Comparison of ENCODE assay signal across 11 mouse cellular contexts in genomic region chr8:92252597-92253375, GRCm38 (mm10).
A peak's percentile ranks its signal among the peaks of the same experiment; 100 is the strongest.
DNase-seq lines count a peak whose midpoint lies in the region; ATAC-seq lines count a peak whose summit lies in the region.
"Had no signal": no experiment of that assay in that cellular context is flagged by ENCODE, and none has a peak within 500 bp of the region (broad histone marks: within the 10 kb centered on the region; RNA-seq: fewer than 3 reads in every experiment).

No protein-coding gene starts in this region.

- intact Hi-C loops in left cerebral cortex, postnatal 36 days (cut with DNase I), result no loop called here

- H3K4me3 ChIP-seq in kidney, embryonic 16.5 days (ENCODE audit: low read length), result no peak overlapping the region
- H3K4me3 ChIP-seq in forebrain, embryonic 15.5 days, result no peak overlapping the region
- H3K4me3 ChIP-seq in intestine, embryonic 16.5 days (ENCODE audit: low read length), result no peak overlapping the region
- H3K4me3 ChIP-seq: embryonic facial prominence, embryonic 12.5 days; hindbrain, embryonic 10.5 days; midbrain, embryonic 12.5 days had no signal

- ATAC-seq in kidney, embryonic 16.5 days (ENCODE audit: low FRiP score, low TSS enrichment), result peak; percentile 46; the same call in 1 of the 2 replicates
- peak; percentile 84 for ATAC-seq in forebrain, embryonic 15.5 days (replicated peaks)
- ATAC-seq in intestine, embryonic 16.5 days, result no peak

- no peak overlapping the region for H3K9ac ChIP-seq in kidney, embryonic 16.5 days (replicated peaks; ENCODE audit: low read length)
- no peak overlapping the region for H3K9ac ChIP-seq in forebrain, embryonic 15.5 days (replicated peaks)
- H3K9ac ChIP-seq in intestine, embryonic 16.5 days (ENCODE audit: low read depth, low read length), result no peak overlapping the region
- H3K9ac ChIP-seq: embryonic facial prominence, embryonic 12.5 days; midbrain, embryonic 12.5 days had no signal

- H3K27me3 ChIP-seq in kidney, embryonic 16.5 days (ENCODE audit: insufficient read depth, low read length), result 0 out of 2 replicates have a peak, but pooled peaks cover under 1% of the 10 kb centered on the region
- H3K27me3 ChIP-seq in forebrain, embryonic 15.5 days, result peaks cover 16% of the 10 kb centered on the region; the same call in 1 of the 2 replicates
- H3K27me3 ChIP-seq in intestine, embryonic 16.5 days (replicated peaks; ENCODE audit: control insufficient read depth, insufficient read depth, low read length), result no peaks in the 10 kb centered on the region

- no peak overlapping the region for H3K27ac ChIP-seq in kidney, embryonic 16.5 days (ENCODE audit: low read length)
- no peak overlapping the region; the same call in 1 of the 2 replicates for H3K27ac ChIP-seq in forebrain, embryonic 15.5 days (replicated peaks)
- H3K27ac ChIP-seq in intestine, embryonic 16.5 days (ENCODE audit: low read length), result no peak overlapping the region
- H3K27ac ChIP-seq: embryonic facial prominence, embryonic 12.5 days; hindbrain, embryonic 10.5 days; midbrain, embryonic 12.5 days had no signal

- no peak overlapping the region for H3K4me2 ChIP-seq in kidney, embryonic 16.5 days (replicated peaks; ENCODE audit: low read depth, low read length)
- H3K4me2 ChIP-seq in forebrain, embryonic 15.5 days (replicated peaks), result no peak overlapping the region
- H3K4me2 ChIP-seq in intestine, embryonic 16.5 days (ENCODE audit: low read depth, low read length), result no peak overlapping the region
- H3K4me2 ChIP-seq: embryonic facial prominence, embryonic 12.5 days; midbrain, embryonic 12.5 days had no signal

- no peaks in the 10 kb centered on the region for H3K36me3 ChIP-seq in kidney, embryonic 16.5 days (ENCODE audit: insufficient read depth, low read length)
- no peaks in the 10 kb centered on the region for H3K36me3 ChIP-seq in forebrain, embryonic 15.5 days
- no peaks in the 10 kb centered on the region for H3K36me3 ChIP-seq in intestine, embryonic 16.5 days (ENCODE audit: control insufficient read depth, insufficient read depth, low read length)
- H3K36me3 ChIP-seq: embryonic facial prominence, embryonic 12.5 days; hindbrain, embryonic 10.5 days; midbrain, embryonic 12.5 days had no signal

- H3K4me1 ChIP-seq in kidney, embryonic 16.5 days (ENCODE audit: insufficient read depth, low read length), result 0 out of 2 replicates have a peak, but pooled peaks cover 4% of the 10 kb centered on the region
- peaks cover 14% of the 10 kb centered on the region for H3K4me1 ChIP-seq in forebrain, embryonic 15.5 days
- no peaks in the 10 kb centered on the region for H3K4me1 ChIP-seq in intestine, embryonic 16.5 days (ENCODE audit: control insufficient read depth, insufficient read depth, low read length)
- H3K4me1 ChIP-seq: hindbrain, embryonic 10.5 days had no signal

- no peaks in the 10 kb centered on the region for H3K9me3 ChIP-seq in kidney, embryonic 16.5 days (ENCODE audit: low read length)
- no peaks in the 10 kb centered on the region for H3K9me3 ChIP-seq in forebrain, embryonic 15.5 days
- H3K9me3 ChIP-seq in intestine, embryonic 16.5 days (ENCODE audit: control insufficient read depth, low read length), result no peaks in the 10 kb centered on the region
- H3K9me3 ChIP-seq: embryonic facial prominence, embryonic 12.5 days; hindbrain, embryonic 10.5 days; midbrain, embryonic 12.5 days had no signal

- whole genome bisulfite sequencing in kidney, embryonic 16.5 days, result 39% methylated on average over 8 of the region's 8 CpGs
- WGBS in forebrain, embryonic 15.5 days, result 23% methylated on average over 8 of the region's 8 CpGs
- WGBS in intestine, embryonic 16.5 days, result 58% methylated on average over 8 of the region's 8 CpGs

- DNase-seq in kidney, adult 18-20 months, result no peak
- peak; percentile 79 for DNase-seq in brain, adult 2 months (ENCODE audit: low read depth, low spot score)
- peak; percentile 14 to 21 for DNase-seq in left cerebral cortex, postnatal 36 days (ENCODE audit: low spot score in 2 of 2)
- DNase-seq in thymus, postnatal 4 days, result no peak
- no peak for DNase-seq in adrenal gland, postnatal 10 days

Comparison
In these comparisons a context has a peak if more than half of its experiments do, and no peak if none do; other contexts are left out.
1. DNase-seq: peak in brain, adult 2 months (single experiment) and left cerebral cortex, postnatal 36 days (2 of 2); none in kidney, adult 18-20 months (single experiment), thymus, postnatal 4 days (single experiment) and adrenal gland, postnatal 10 days (single experiment).